Mouse (Mus musculus): ENCODE measurements around the gene Gcnt3. TPM values are rescaled to one million over a fixed set of nuclear protein-coding genes. Genes with fewer than 3 reads are reported as not detected.
"Not testable (repeated sequence)": the region's sequence is repeated elsewhere in the genome, so short reads cannot be mapped to it uniquely, and the experiment has no call there.

Gene Gcnt3
- polyA plus RNA-seq, 1 experiment from 2014 or later = not detected

DNA sequence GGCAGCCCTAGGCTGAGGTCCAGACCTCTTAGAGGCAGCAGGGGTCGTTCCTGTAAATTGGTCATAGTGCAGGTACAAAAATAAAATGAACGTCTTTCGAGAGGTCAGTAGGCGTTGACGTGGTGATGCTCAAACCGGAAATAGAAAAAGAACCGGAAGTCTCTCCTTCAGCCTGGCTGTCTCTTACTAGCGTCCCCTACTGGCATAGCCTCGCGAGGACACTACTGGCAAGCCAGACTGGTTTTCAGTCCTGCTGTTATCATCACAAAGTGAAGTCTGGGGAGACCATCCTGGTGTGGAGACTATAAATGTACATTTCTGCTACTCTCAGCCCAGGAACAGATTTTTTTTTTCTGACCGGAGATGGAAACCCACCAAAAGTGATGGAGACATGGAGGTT, 2.7 kb upstream of the Gcnt3 start:
- H3K4me3 ChIP-seq = no peak overlapping the region
- no peak for ATAC-seq (ENCODE audit: low FRiP score)
- no peaks in the 10 kb centered on the region for H3K27me3 ChIP-seq
- H3K9me3 ChIP-seq = no peaks in the 10 kb centered on the region; the same call in 1 of the 2 replicates
- H3K4me2 ChIP-seq = no peak overlapping the region
- H3K4me1 ChIP-seq (replicated peaks) = no peaks in the 10 kb centered on the region
- WGBS = 85% methylated on average over 11 of the region's 11 CpGs
- H3K27ac ChIP-seq = no peak overlapping the region
- H3K9ac ChIP-seq = no peak overlapping the region
- H3K36me3 ChIP-seq = no peaks in the 10 kb centered on the region

GRCm38 (mm10) chr9:70039597-70040385, 1.9 kb upstream of the Gcnt3 start:
- ATAC-seq (ENCODE audit: low FRiP score) = no peak
- no peaks in the 10 kb centered on the region for H3K27me3 ChIP-seq
- no peak overlapping the region for H3K4me2 ChIP-seq
- 93% methylated on average over 6 of the region's 6 CpGs for WGBS
- no peaks in the 10 kb centered on the region; the same call in 1 of the 2 replicates for H3K9me3 ChIP-seq
- H3K36me3 ChIP-seq = no peaks in the 10 kb centered on the region
- H3K27ac ChIP-seq = no peak overlapping the region
- H3K4me3 ChIP-seq = no peak overlapping the region
- H3K4me1 ChIP-seq (replicated peaks) = no peaks in the 10 kb centered on the region
- H3K9ac ChIP-seq = no peak overlapping the region

- no peaks in the 10 kb centered on the region for H3K4me1 ChIP-seq (replicated peaks)
- H3K9me3 ChIP-seq = no peaks in the 10 kb centered on the region; the same call in 1 of the 2 replicates
- H3K27me3 ChIP-seq = no peaks in the 10 kb centered on the region
- H3K36me3 ChIP-seq = no peaks in the 10 kb centered on the region
- H3K9ac ChIP-seq = no peak overlapping the region
- no peak for ATAC-seq (ENCODE audit: low FRiP score)
- H3K4me2 ChIP-seq = no peak overlapping the region
- WGBS = 73% methylated on average over 4 of the region's 4 CpGs
- H3K27ac ChIP-seq = no peak overlapping the region
- H3K4me3 ChIP-seq = no peak overlapping the region
Observed at GRCm38 (mm10) chr9:70036646-70037045, 1.2 kb downstream of the Gcnt3 start.

- Histone ChIP-seq H3K9ac (no peak overlapping the region), H3K36me3 (no peaks in the 10 kb centered on the region), H3K27ac (no peak overlapping the region), H3K4me3 (no peak overlapping the region), H3K9me3 (no peaks in the 10 kb centered on the region; the same call in 1 of the 2 replicates), H3K27me3 (no peaks in the 10 kb centered on the region), H3K4me1 (replicated peaks) (no peaks in the 10 kb centered on the region), H3K4me2 (no peak overlapping the region)
- no peak for ATAC-seq (ENCODE audit: low FRiP score)
- 94% methylated on average over 7 of the region's 7 CpGs for WGBS
Observed at GRCm38 (mm10) chr9:70034702-70035101, 3.2 kb downstream of the Gcnt3 start.

DNA sequence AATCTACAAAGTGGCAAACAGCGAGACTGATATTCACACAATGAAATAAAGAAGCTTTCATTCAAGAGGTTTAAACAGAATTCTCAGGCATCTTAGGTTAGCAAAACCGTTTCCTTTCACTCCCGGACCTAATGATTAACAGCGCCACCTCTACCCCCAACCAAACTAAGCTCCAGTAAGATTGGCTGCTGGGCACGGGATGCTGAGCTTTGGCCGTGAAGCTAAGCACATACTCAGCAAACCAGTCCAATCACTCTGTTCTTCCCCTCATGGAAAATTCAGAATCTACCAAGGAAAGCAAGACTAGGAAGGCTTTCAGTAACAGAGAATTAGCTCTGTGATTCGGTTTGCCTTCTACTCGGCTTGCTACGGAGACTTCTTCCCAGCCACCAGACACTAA, 4.8 kb downstream of the Gcnt3 start:
- Histone ChIP-seq H3K9ac (no peak overlapping the region), H3K4me1 (replicated peaks) (no peaks in the 10 kb centered on the region), H3K9me3 (no peaks in the 10 kb centered on the region), H3K36me3 (no peaks in the 10 kb centered on the region), H3K4me2 (no peak overlapping the region), H3K4me3 (no peak overlapping the region), H3K27me3 (no peaks in the 10 kb centered on the region), H3K27ac (no peak overlapping the region)
- 70% methylated on average over 9 of the region's 9 CpGs for WGBS
- ATAC-seq (ENCODE audit: low FRiP score) = no peak

GRCm38 (mm10) chr9:70032167-70032566, 5.7 kb downstream of the Gcnt3 start:
- Histone ChIP-seq H3K4me2 (no peak overlapping the region), H3K27me3 (no peaks in the 10 kb centered on the region), H3K9ac (no peak overlapping the region), H3K36me3 (no peaks in the 10 kb centered on the region), H3K27ac (no peak overlapping the region), H3K4me1 (replicated peaks) (no peaks in the 10 kb centered on the region), H3K4me3 (no peak overlapping the region), H3K9me3 (no peaks in the 10 kb centered on the region)
- ATAC-seq (ENCODE audit: low FRiP score) = no peak
- WGBS = 100% methylated on average over 1 of the region's 1 CpGs

DNA sequence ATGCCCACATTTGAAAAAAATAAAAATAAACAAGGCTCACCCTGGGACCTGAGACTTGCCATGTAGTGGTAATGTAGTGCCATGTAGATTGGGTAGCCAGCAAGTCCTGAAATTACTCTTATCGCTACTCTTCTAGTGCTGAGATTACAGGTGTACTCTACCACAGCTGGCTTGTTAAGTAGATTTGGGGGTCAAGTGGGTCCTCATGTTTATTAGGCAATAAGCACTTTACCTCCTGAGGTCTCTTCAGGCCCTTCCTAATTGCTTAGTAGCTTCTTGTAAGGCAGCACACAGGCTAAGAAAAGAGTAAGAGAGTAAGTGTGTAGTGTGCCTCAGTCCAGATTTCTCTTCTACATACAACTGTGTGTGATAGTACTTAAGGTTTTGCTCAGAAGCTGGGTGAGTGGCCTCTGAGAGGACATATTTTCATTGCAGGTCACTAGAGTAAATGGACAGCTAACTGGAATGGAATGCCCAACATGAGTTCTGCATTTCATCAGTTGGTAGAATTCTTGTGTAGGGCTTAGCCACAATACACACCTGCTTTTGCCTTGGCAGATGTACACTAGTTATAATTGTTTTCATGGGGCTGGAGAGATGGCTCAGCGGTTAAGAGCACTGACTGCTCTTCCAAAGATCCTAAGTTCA, 12.4 kb downstream of the Gcnt3 start:
- Histone ChIP-seq H3K9ac (no peak overlapping the region), H3K27me3 (no peaks in the 10 kb centered on the region), H3K4me2 (no peak overlapping the region), H3K9me3 (no peaks in the 10 kb centered on the region), H3K36me3 (0 out of 2 replicates have a peak, but pooled peaks cover 3% of the 10 kb centered on the region), H3K4me1 (replicated peaks) (no peaks in the 10 kb centered on the region), H3K27ac (no peak overlapping the region), H3K4me3 (no peak overlapping the region)
- no peak for ATAC-seq (ENCODE audit: low FRiP score)
- 92% methylated on average over 2 of the region's 2 CpGs for WGBS

GRCm38 (mm10) chr9:70024648-70025047, 13.2 kb downstream of the Gcnt3 start:
- no peak overlapping the region for H3K27ac ChIP-seq
- H3K4me2 ChIP-seq = no peak overlapping the region
- H3K9me3 ChIP-seq = no peaks in the 10 kb centered on the region
- H3K36me3 ChIP-seq = peaks cover 8% of the 10 kb centered on the region
- H3K4me1 ChIP-seq (replicated peaks) = no peaks in the 10 kb centered on the region
- ATAC-seq (ENCODE audit: low FRiP score) = no peak
- no peak overlapping the region for H3K4me3 ChIP-seq
- no peak overlapping the region for H3K9ac ChIP-seq
- H3K27me3 ChIP-seq = no peaks in the 10 kb centered on the region

DNA sequence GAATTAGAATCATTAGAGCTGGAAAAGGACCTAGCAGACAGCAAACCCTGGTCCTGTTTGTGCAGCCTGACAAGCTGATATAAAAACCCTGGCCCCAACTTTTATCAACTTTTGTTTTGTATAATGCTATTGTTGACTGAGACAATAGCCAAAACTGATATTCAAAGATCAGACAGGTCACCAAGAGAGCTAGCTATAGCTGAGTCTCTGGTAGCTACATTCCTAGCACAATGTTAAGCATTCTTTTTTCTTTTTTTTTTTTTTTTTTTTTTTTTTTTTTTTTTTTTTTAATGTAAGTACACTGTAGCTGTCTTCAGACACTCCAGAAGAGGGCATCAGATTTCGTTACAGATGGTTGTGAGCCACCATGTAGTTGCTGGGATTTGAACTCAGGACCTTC, 14.3 kb downstream of the Gcnt3 start:
- H3K4me2 ChIP-seq; H3K4me1 ChIP-seq (replicated peaks); H3K27ac ChIP-seq; H3K9me3 ChIP-seq; H3K9ac ChIP-seq; ATAC-seq (ENCODE audit: low FRiP score); H3K27me3 ChIP-seq; H3K4me3 ChIP-seq: not testable (repeated sequence)
- 77% methylated on average over 1 of the region's 1 CpGs for WGBS
- H3K36me3 ChIP-seq = peaks cover 11% of the 10 kb centered on the region

DNA sequence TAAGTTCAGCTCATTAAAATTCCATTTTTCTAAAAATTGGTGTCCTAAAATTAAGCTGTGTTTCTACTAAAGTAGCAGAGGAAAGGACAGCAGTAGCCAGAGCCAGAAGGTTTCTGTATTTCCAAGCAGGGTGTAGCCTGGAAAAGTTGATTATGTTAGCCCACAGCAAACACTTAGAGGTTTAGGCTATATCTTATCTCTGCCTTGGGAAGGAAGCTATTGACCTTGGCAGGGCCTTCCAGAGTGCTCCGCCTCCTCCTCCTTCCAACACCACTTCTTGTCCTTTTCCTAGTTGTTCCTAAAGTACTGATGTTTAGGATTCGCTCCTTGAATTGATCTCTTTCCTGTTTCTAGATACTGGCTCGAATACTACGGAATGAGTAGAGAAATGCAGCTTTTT, 15.8 kb downstream of the Gcnt3 start:
- peaks cover 11% of the 10 kb centered on the region for H3K36me3 ChIP-seq
- H3K9ac ChIP-seq = no peak overlapping the region
- H3K27ac ChIP-seq = no peak overlapping the region
- WGBS = 96% methylated on average over 4 of the region's 4 CpGs
- no peak for ATAC-seq (ENCODE audit: low FRiP score)
- no peaks in the 10 kb centered on the region for H3K4me1 ChIP-seq (replicated peaks)
- no peaks in the 10 kb centered on the region for H3K9me3 ChIP-seq
- no peaks in the 10 kb centered on the region for H3K27me3 ChIP-seq
- H3K4me3 ChIP-seq = no peak overlapping the region
- no peak overlapping the region for H3K4me2 ChIP-seq

- H3K4me3 ChIP-seq = no peak overlapping the region
- H3K4me1 ChIP-seq (replicated peaks) = no peaks in the 10 kb centered on the region
- ATAC-seq (ENCODE audit: low FRiP score) = no peak
- H3K27me3 ChIP-seq = no peaks in the 10 kb centered on the region
- peaks cover 11% of the 10 kb centered on the region for H3K36me3 ChIP-seq
- no peaks in the 10 kb centered on the region for H3K9me3 ChIP-seq
- H3K4me2 ChIP-seq = no peak overlapping the region
- no peak overlapping the region for H3K27ac ChIP-seq
- 78% methylated on average over 1 of the region's 1 CpGs for WGBS
- H3K9ac ChIP-seq = no peak overlapping the region
Observed at GRCm38 (mm10) chr9:70021610-70022009, 16.3 kb downstream of the Gcnt3 start.

GRCm38 (mm10) chr9:70018879-70019278, 19.0 kb downstream of the Gcnt3 start:
- Histone ChIP-seq H3K27me3 (no peaks in the 10 kb centered on the region), H3K4me3 (no peak overlapping the region), H3K27ac (no peak overlapping the region), H3K4me1 (replicated peaks) (peaks cover 6% of the 10 kb centered on the region), H3K9me3 (no peaks in the 10 kb centered on the region), H3K4me2 (no peak overlapping the region), H3K36me3 (peaks cover 13% of the 10 kb centered on the region), H3K9ac (no peak overlapping the region)
- ATAC-seq (ENCODE audit: low FRiP score) = no peak

DNA sequence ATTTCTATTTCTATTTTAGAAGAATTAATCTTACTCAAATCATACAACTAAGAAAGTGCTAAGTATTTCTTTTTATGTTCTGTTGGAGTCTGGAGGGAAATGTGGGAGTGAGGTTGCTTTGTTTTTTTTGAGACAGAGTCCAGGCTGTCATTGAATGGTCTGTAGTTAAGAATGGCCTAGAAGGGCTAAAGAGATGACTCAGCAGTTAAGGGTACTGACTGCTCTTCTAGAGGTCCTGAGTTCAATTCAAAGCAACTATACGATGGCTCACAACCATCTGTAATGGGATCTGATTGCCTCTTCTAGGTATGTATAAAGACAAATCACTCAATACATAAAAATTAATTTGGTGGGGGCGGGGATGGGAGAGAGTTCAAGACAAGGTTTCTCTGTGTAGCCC, 22.3 kb downstream of the Gcnt3 start:
- ATAC-seq (ENCODE audit: low FRiP score) = no peak
- H3K36me3 ChIP-seq = peaks cover 10% of the 10 kb centered on the region
- peaks cover 21% of the 10 kb centered on the region for H3K4me1 ChIP-seq (replicated peaks)
- WGBS = 93% methylated on average over 2 of the region's 2 CpGs
- no peak overlapping the region for H3K9ac ChIP-seq
- no peaks in the 10 kb centered on the region for H3K9me3 ChIP-seq
- no peak overlapping the region for H3K4me3 ChIP-seq
- H3K27me3 ChIP-seq = no peaks in the 10 kb centered on the region
- no peak overlapping the region for H3K4me2 ChIP-seq
- no peak overlapping the region for H3K27ac ChIP-seq
